Mouse (Mus musculus) stomach, postnatal 0 days (tissue): ENCODE results near the gene Cavin3.

Experiments used
- CTCF ChIP-seq: IDR thresholded peaks from 2 replicates; pipeline ENCODE4 v1.5.1; 2016; ENCODE audit warnings: antibody characterized with exemption, low read depth, mild to moderate bottlenecking, moderate library complexity
- EP300 ChIP-seq: optimal IDR thresholded peaks from 2 replicates; pipeline ENCODE3; 2016; ENCODE audit warnings: antibody characterized with exemption

GRCm38 (mm10) chr7:105516669-105517360 lies 34.7 kb upstream of the Cavin3 start:
- no peak for TF ChIP-seq CTCF
- TF ChIP-seq EP300: no peak
